Mouse (Mus musculus) embryonic facial prominence, embryonic 13.5 days (tissue): Measurements from ENCODE around the gene Smim5. TPM values are rescaled to one million over a fixed set of nuclear protein-coding genes. Genes with fewer than 3 reads are reported as not detected.

Source experiments
- ATAC-seq: fragments of 200-750 bp; cut with Nextera tagmentation; 2 replicates; pipeline ENCODE4 v1.8.0; 2017; ENCODE audit warnings: low read depth; ENCODE audit not compliant: insufficient number of reproducible peaks, insufficient read depth, low FRiP score, low TSS enrichment
- H3K27ac ChIP-seq: fragments of 300-500 bp; sonication (generic); 2 replicates; pipeline ENCODE4 v1.5.1; 2015; ENCODE audit warnings: moderate library complexity, mild to moderate bottlenecking, inconsistent platforms
- H3K27me3 ChIP-seq: fragments of 300-500 bp; sonication (generic); 2 replicates; pipeline ENCODE4 v1.6.1; 2015; ENCODE audit warnings: mild to moderate bottlenecking, inconsistent platforms
- H3K36me3 ChIP-seq: fragments of 300-500 bp; sonication (generic); 2 replicates; pipeline ENCODE4 v1.6.1; 2015; ENCODE audit warnings: mild to moderate bottlenecking, inconsistent platforms
- H3K4me1 ChIP-seq: fragments of 300-500 bp; sonication (generic); 2 replicates; pipeline ENCODE4 v1.6.1; 2015; ENCODE audit warnings: inconsistent platforms
- H3K4me2 ChIP-seq: fragments of 300-500 bp; sonication (generic); 2 replicates; pipeline ENCODE4 v1.6.1; 2015; ENCODE audit warnings: moderate library complexity, mild to moderate bottlenecking, inconsistent platforms
- H3K4me3 ChIP-seq: fragments of 300-500 bp; sonication (generic); 2 replicates; pipeline ENCODE4 v1.5.1; 2015; ENCODE audit warnings: mild to moderate bottlenecking, inconsistent platforms
- H3K9ac ChIP-seq: fragments of 300-500 bp; sonication (generic); 2 replicates; pipeline ENCODE4 v1.6.1; 2015; ENCODE audit warnings: mild to moderate bottlenecking, inconsistent platforms
- H3K9me3 ChIP-seq: fragments of 300-500 bp; sonication (generic); 2 replicates; pipeline ENCODE4 v1.6.1; 2016; ENCODE audit warnings: inconsistent platforms
- WGBS: fragments of 180-500 bp; shearing (Covaris S2); methylation state at CpG from one replicate; pipeline ENCODE4 v1.1.7; 2015; ENCODE audit warnings: mixed read lengths; 5-methylcytosine and 5-hydroxymethylcytosine counted together
- polyA plus RNA-seq: library from polyadenylated mRNA; unstranded; fragments of >200 nt; fragmentation: Nextera tagmentation; extraction: Ambion mirVana; gene quantifications from 2 replicates; pipeline ENCODE4 v1.2.1, GENCODE M21; 2015

Smim5 gene
- polyA plus RNA-seq, 1 experiment from 2014 or later: 3.4 TPM

GRCm38 (mm10) chr11:115933108-115933746 lies 33.5 kb downstream of the Smim5 start, which contains the start of the genes Sap30bp and Recql5:
Gene Sap30bp (plus strand): TSS chr11:115933282.
Gene Recql5 (minus strand): TSS chr11:115933477.
- Histone ChIP-seq H3K9ac (peak within 1 kb of the TSS; percentile 92), H3K27ac (peak within 1 kb of the TSS; percentile 58; the same call in 1 of the 2 replicates), H3K36me3 (peaks cover 26% of the 10 kb centered on the region), H3K27me3 (no peaks in the 10 kb centered on the region), H3K4me3 (peak within 1 kb of the TSS; percentile 92), H3K4me1 (peaks cover 22% of the 10 kb centered on the region), H3K4me2 (peak within 1 kb of the TSS; percentile 93), H3K9me3 (no peaks in the 10 kb centered on the region)
- WGBS: under 1% methylated on average over 28 of the region's 28 CpGs
- ATAC-seq: peak; percentile 93

GRCm38 (mm10) chr11:115933747-115934110 lies 34.0 kb downstream of the Smim5 start:
- Histone ChIP-seq H3K9ac (peak overlapping the region; percentile 92), H3K4me2 (peak overlapping the region; percentile 93), H3K4me3 (peak overlapping the region; percentile 92), H3K4me1 (peaks cover 22% of the 10 kb centered on the region), H3K36me3 (peaks cover 26% of the 10 kb centered on the region), H3K27me3 (no peaks in the 10 kb centered on the region), H3K27ac (peak overlapping the region; percentile 58; the same call in 1 of the 2 replicates), H3K9me3 (no peaks in the 10 kb centered on the region)
- ATAC-seq: no peak
- WGBS: under 1% methylated on average over 16 of the region's 16 CpGs

- H3K4me1 ChIP-seq: peaks cover 1% of the 10 kb centered on the region; the same call in 1 of the 2 replicates
- no peak overlapping the region for H3K27ac ChIP-seq
- no peak overlapping the region for H3K9ac ChIP-seq
- H3K9me3 ChIP-seq: no peaks in the 10 kb centered on the region
- H3K27me3 ChIP-seq: no peaks in the 10 kb centered on the region
- no peak overlapping the region for H3K4me2 ChIP-seq
- 39% methylated on average over 6 of the region's 6 CpGs for WGBS
- peaks cover 79% of the 10 kb centered on the region for H3K36me3 ChIP-seq
- ATAC-seq: no peak
- no peak overlapping the region for H3K4me3 ChIP-seq
Measured at GRCm38 (mm10) chr11:115939690-115940329, 40.0 kb downstream of the Smim5 start.

- Histone ChIP-seq H3K4me1 (no peaks in the 10 kb centered on the region), H3K27ac (no peak overlapping the region), H3K9ac (no peak overlapping the region), H3K4me2 (no peak overlapping the region), H3K4me3 (no peak overlapping the region), H3K9me3 (no peaks in the 10 kb centered on the region), H3K36me3 (peaks cover 90% of the 10 kb centered on the region), H3K27me3 (no peaks in the 10 kb centered on the region)
- ATAC-seq: no peak
- WGBS: 84% methylated on average over 7 of the region's 7 CpGs
Measured at GRCm38 (mm10) chr11:115941980-115942379, 42.2 kb downstream of the Smim5 start.

- no peaks in the 10 kb centered on the region for H3K27me3 ChIP-seq
- H3K4me1 ChIP-seq: no peaks in the 10 kb centered on the region
- ATAC-seq: no peak
- H3K27ac ChIP-seq: peak overlapping the region; percentile 69
- H3K9ac ChIP-seq: 0 out of 2 replicates have a peak overlapping the region, but pooled peaks have one; percentile 27
- no peaks in the 10 kb centered on the region for H3K9me3 ChIP-seq
- no peak overlapping the region; the same call in 1 of the 2 replicates for H3K4me2 ChIP-seq
- no peak overlapping the region for H3K4me3 ChIP-seq
- peaks cover 87% of the 10 kb centered on the region for H3K36me3 ChIP-seq
- WGBS: 69% methylated on average over 8 of the region's 8 CpGs
Measured at GRCm38 (mm10) chr11:115945247-115945646, 45.5 kb downstream of the Smim5 start.

GRCm38 (mm10) chr11:115946221-115946828 lies 46.6 kb downstream of the Smim5 start:
- no peaks in the 10 kb centered on the region for H3K4me1 ChIP-seq
- 80% methylated on average over 9 of the region's 9 CpGs for WGBS
- no peaks in the 10 kb centered on the region for H3K27me3 ChIP-seq
- H3K9ac ChIP-seq: no peak overlapping the region
- H3K36me3 ChIP-seq: peaks cover 85% of the 10 kb centered on the region
- H3K27ac ChIP-seq: peak overlapping the region; percentile 74
- no peak overlapping the region for H3K4me2 ChIP-seq
- H3K9me3 ChIP-seq: no peaks in the 10 kb centered on the region
- H3K4me3 ChIP-seq: no peak overlapping the region
- ATAC-seq: no peak

- no peak for ATAC-seq
- no peak overlapping the region for H3K4me3 ChIP-seq
- H3K9ac ChIP-seq: no peak overlapping the region
- WGBS: 86% methylated on average over 9 of the region's 9 CpGs
- H3K9me3 ChIP-seq: no peaks in the 10 kb centered on the region
- peaks cover 90% of the 10 kb centered on the region for H3K36me3 ChIP-seq
- no peak overlapping the region for H3K27ac ChIP-seq
- no peak overlapping the region for H3K4me2 ChIP-seq
- no peaks in the 10 kb centered on the region for H3K4me1 ChIP-seq
- no peaks in the 10 kb centered on the region for H3K27me3 ChIP-seq
Measured at GRCm38 (mm10) chr11:115948316-115948715, 48.5 kb downstream of the Smim5 start.

GRCm38 (mm10) chr11:115950719-115951118 lies 51.0 kb downstream of the Smim5 start:
- no peaks in the 10 kb centered on the region for H3K9me3 ChIP-seq
- peaks cover 10% of the 10 kb centered on the region; the same call in 1 of the 2 replicates for H3K4me1 ChIP-seq
- H3K4me2 ChIP-seq: no peak overlapping the region
- ATAC-seq: no peak
- no peaks in the 10 kb centered on the region for H3K27me3 ChIP-seq
- 86% methylated on average over 2 of the region's 2 CpGs for WGBS
- H3K4me3 ChIP-seq: no peak overlapping the region
- H3K36me3 ChIP-seq: peaks cover 90% of the 10 kb centered on the region
- peak overlapping the region; percentile 44; the same call in 1 of the 2 replicates for H3K27ac ChIP-seq
- no peak overlapping the region for H3K9ac ChIP-seq

GRCm38 (mm10) chr11:115954712-115955111 lies 54.9 kb downstream of the Smim5 start:
- ATAC-seq: no peak
- no peak overlapping the region for H3K4me3 ChIP-seq
- H3K9me3 ChIP-seq: no peaks in the 10 kb centered on the region
- peaks cover 80% of the 10 kb centered on the region for H3K36me3 ChIP-seq
- 84% methylated on average over 5 of the region's 5 CpGs for WGBS
- H3K27ac ChIP-seq: peak overlapping the region; percentile 44; the same call in 1 of the 2 replicates
- H3K27me3 ChIP-seq: no peaks in the 10 kb centered on the region
- H3K4me2 ChIP-seq: no peak overlapping the region
- H3K9ac ChIP-seq: no peak overlapping the region
- peaks cover 26% of the 10 kb centered on the region for H3K4me1 ChIP-seq

- Histone ChIP-seq H3K4me2 (no peak overlapping the region), H3K36me3 (peaks cover 81% of the 10 kb centered on the region), H3K27me3 (no peaks in the 10 kb centered on the region), H3K4me3 (no peak overlapping the region), H3K9me3 (no peaks in the 10 kb centered on the region), H3K27ac (0 out of 2 replicates have a peak overlapping the region, but pooled peaks have one; percentile 82), H3K4me1 (peaks cover 26% of the 10 kb centered on the region), H3K9ac (no peak overlapping the region)
- 46% methylated on average over 10 of the region's 10 CpGs for WGBS
- ATAC-seq: no peak
Measured at GRCm38 (mm10) chr11:115955195-115955858, 55.6 kb downstream of the Smim5 start.
